Mouse (Mus musculus) right cerebral cortex, adult 2 months (tissue): ENCODE results near the gene Tmem38b.

ENCODE experiments used
- DNase-seq, 2 experiments: peaks; one replicate each; pipeline ENCODE4 v3.0.0; 2021 to 2022; ENCODE audit warnings: low spot score in 2 of 2

The Tmem38b gene

DNA sequence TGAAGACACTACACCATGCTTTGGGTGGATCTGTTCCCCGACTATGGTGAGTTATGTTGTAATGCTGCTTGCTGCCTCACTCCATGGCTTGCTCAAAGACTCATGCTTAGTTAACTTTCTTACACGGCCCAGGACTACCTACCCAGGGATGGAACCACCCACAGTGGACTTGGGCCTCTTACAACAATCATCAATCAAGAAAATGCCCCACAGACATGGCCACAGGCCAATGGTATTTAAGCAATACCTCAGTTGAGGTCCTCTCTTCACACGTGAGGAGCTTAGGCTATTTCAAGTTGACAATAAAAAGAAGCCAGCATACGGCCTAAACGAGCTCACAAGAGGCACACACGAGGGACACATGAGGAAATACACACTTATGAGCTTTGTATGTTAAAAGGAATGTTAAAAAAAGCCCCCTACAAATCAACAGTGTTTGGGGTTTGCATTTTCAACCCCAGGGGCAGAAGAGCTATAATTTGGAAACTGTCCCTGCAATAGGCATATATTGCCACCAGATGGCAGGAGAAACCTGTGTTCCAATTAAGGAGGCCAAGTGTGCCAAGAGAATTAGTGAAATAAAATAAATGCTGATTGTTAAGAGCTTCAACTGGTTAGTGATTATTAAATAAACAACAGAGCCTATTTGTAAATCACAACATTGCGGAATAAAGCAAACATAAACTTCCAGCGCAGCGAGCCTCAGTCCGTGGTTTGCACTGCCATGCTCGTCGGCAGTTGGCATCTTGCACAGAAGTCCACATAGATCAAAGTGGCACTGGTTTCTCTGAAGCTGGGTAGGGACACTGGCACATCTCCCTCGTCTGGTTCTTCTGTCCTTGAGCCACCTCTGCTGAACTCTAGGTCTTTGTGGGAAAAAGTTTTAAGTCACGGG, 58.8 kb downstream of the Tmem38b start:
- DNase-seq, result peak; percentile 68 to 72

DNA sequence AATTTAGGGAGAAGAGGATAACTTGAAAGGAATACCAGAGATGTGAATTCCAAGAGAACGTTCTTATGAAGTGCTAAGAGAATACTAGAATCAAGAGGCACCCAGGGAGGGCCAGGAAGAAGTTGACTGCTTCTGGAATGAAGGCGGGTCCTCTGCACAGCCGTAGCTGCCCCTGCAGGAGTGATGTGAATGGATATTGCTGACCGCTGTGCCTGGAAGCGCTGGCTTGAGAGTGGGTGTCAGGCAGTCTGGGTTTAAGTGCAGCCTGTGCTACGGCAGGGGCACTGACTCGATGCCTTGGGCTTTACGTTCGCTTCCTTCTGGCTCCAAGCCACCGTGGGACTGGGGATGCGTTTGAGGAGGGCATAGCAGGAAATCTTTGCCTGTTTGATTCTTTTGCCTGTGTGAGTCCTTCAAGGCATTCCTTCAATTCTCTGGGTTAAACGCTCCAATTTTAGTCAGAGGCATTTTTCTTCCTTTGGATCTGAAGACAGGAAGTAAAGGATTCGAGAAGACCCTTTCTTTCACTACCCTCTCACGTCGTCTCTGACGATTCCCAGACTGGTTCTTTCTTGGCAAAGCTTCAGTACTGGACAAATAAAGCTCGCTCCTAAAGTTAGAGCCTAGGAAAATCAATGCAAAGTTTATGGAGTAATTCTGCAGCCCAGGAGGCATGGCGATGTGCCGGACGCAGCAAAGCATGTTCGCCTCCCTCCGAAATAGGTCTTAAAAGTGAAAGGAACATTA, 60.7 kb downstream of the Tmem38b start:
- DNase-seq, result no peak

- DNase-seq, result no peak
These were observed 69.5 kb downstream of the Tmem38b start for GRCm38 (mm10) chr4:53895335-53895734.

- DNase-seq, result no peak
These were observed 70.4 kb downstream of the Tmem38b start for GRCm38 (mm10) chr4:53896150-53896833.

GRCm38 (mm10) chr4:53900386-53900971, 74.6 kb downstream of the Tmem38b start:
- DNase-seq, result no peak

DNA sequence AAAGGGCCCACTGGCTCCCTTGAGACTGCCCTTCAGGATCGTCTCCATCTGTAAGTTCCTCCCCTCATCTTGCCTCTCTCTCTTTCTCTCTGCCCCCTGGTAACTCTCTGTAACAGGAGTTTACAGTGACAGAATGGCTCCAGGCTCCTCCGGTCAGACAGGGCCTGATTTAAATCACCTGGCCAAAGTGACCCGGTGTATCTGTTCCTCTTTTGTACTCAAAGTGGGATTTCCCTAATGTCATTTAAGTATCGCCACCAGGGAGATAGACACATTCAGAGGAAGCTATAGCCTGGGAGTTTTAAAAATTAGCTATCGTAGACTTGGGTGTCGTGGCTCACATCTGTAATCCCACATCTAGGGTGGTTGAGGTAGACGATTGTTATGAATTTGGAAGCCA, 78.5 kb downstream of the Tmem38b start:
- no peak for DNase-seq

- no peak for DNase-seq
These were observed 79.7 kb downstream of the Tmem38b start for GRCm38 (mm10) chr4:53905537-53905936.

DNA sequence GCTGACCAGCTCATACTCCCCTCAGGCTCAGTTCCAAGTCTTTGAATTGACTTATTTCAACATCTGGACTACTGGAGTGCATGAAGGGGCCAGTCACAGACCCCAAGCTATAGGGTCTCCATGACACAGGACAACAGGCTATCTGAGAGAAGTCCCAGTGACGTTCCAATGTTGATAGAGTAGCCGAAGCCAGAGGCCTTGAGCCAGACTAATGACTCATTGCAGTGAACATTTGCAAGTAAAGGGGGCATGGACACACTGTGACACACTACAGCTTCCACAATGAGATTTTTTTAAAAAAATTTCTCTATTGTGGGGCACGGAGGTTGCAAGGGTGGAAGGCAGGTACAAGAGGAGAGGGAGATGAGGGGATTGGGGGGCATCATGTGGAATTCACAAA, 81.2 kb downstream of the Tmem38b start:
- DNase-seq, result no peak
